Mouse (Mus musculus) heart, embryonic 11.5 days (tissue): Measurements from ENCODE around the gene Anxa11. TPM values are rescaled to one million over a fixed set of nuclear protein-coding genes. Genes with fewer than 3 reads are reported as not detected.
A peak's percentile ranks its signal among the peaks of the same experiment; 100 is the strongest.

Source experiments
- ATAC-seq: fragments of 200-750 bp; cut with Nextera tagmentation; replicated peaks from 2 replicates; pipeline ENCODE4 v1.8.0; 2017; ENCODE audit warnings: moderate library complexity; ENCODE audit not compliant: insufficient number of reproducible peaks, low FRiP score, low TSS enrichment
- H3K27ac ChIP-seq: fragments of 300-500 bp; sonication (generic); 2 replicates; pipeline ENCODE4 v1.5.1; 2014; ENCODE audit warnings: mild to moderate bottlenecking, low read depth, low read length
- H3K27me3 ChIP-seq: fragments of 300-500 bp; sonication (generic); 2 replicates; pipeline ENCODE4 v1.6.1; 2014; ENCODE audit warnings: mild to moderate bottlenecking, low read length, mixed read lengths; ENCODE audit not compliant: control insufficient read depth, insufficient read depth
- H3K36me3 ChIP-seq: fragments of 300-500 bp; sonication (generic); 2 replicates; pipeline ENCODE4 v1.6.1; 2014; ENCODE audit warnings: mild to moderate bottlenecking, low read length, moderate library complexity, mixed read lengths; ENCODE audit not compliant: control insufficient read depth, insufficient read depth
- H3K4me1 ChIP-seq: fragments of 300-500 bp; sonication (generic); 2 replicates; pipeline ENCODE4 v1.6.1; 2014; ENCODE audit warnings: low read length; ENCODE audit not compliant: control insufficient read depth, insufficient read depth
- H3K4me2 ChIP-seq: fragments of 300-500 bp; sonication (generic); 2 replicates; pipeline ENCODE4 v1.6.1; 2014; ENCODE audit warnings: mild to moderate bottlenecking, moderate library complexity
- H3K4me3 ChIP-seq: fragments of 300-500 bp; sonication (generic); 2 replicates; pipeline ENCODE4 v1.5.1; 2014; ENCODE audit warnings: low read depth, low read length
- H3K9ac ChIP-seq: fragments of 300-500 bp; sonication (generic); 2 replicates; pipeline ENCODE4 v1.6.1; 2014; ENCODE audit warnings: mild to moderate bottlenecking, low read depth, low read length, moderate library complexity
- H3K9me3 ChIP-seq: fragments of 300-500 bp; sonication (generic); replicated peaks from 2 replicates; pipeline ENCODE4 v1.6.1; 2016; ENCODE audit warnings: low read length; ENCODE audit not compliant: control insufficient read depth
- WGBS: fragments of 180-500 bp; shearing (Covaris S2); extraction: QIAGEN DNeasy Blood & Tissue Kit; methylation state at CpG from one replicate; pipeline ENCODE4 v1.1.7; 2014; ENCODE audit not compliant: insufficient replicate concordance; 5-methylcytosine and 5-hydroxymethylcytosine counted together
- polyA plus RNA-seq: library from polyadenylated mRNA; unstranded; fragments of >200 nt; fragmentation: Nextera tagmentation; extraction: Ambion mirVana; gene quantifications from 2 replicates; pipeline ENCODE4 v1.2.1, GENCODE M21; 2014

The Anxa11 gene
- polyA plus RNA-seq: 14.7 and 18.6 TPM in 2 replicates

- ATAC-seq: peak; percentile 73
- under 1% methylated on average over 54 of the region's 54 CpGs for WGBS
- Histone ChIP-seq H3K36me3 (no peaks in the 10 kb centered on the region), H3K4me2 (peak within 1 kb of the TSS; percentile 90), H3K4me3 (peak within 1 kb of the TSS; percentile 71), H3K9me3 (no peaks in the 10 kb centered on the region), H3K9ac (peak within 1 kb of the TSS; percentile 74), H3K27ac (no peak within 1 kb of the TSS), H3K27me3 (no peaks in the 10 kb centered on the region; the same call in 1 of the 2 replicates), H3K4me1 (no peaks in the 10 kb centered on the region; the same call in 1 of the 2 replicates)
Measured at GRCm38 (mm10) chr14:25841991-25842687, at the start of gene Anxa11. Gene Anxa11 (plus strand): TSS chr14:25842156.

GRCm38 (mm10) chr14:25794331-25794730, 47.6 kb upstream of the Anxa11 start:
- Histone ChIP-seq H3K27me3 (no peaks in the 10 kb centered on the region), H3K9me3 (0 out of 2 replicates have a peak, but pooled peaks cover 3% of the 10 kb centered on the region), H3K36me3 (no peaks in the 10 kb centered on the region), H3K27ac (no peak overlapping the region), H3K9ac (no peak overlapping the region), H3K4me3 (no peak overlapping the region), H3K4me2 (no peak overlapping the region), H3K4me1 (no peaks in the 10 kb centered on the region; the same call in 1 of the 2 replicates)
- ATAC-seq: no peak
- WGBS: 86% methylated on average over 2 of the region's 2 CpGs

GRCm38 (mm10) chr14:25795067-25795466, 46.9 kb upstream of the Anxa11 start:
- Histone ChIP-seq H3K27me3 (no peaks in the 10 kb centered on the region), H3K4me3 (no peak overlapping the region), H3K36me3 (no peaks in the 10 kb centered on the region), H3K4me2 (no peak overlapping the region; the same call in 1 of the 2 replicates), H3K27ac (0 out of 2 replicates have a peak overlapping the region, but pooled peaks have one; percentile 46), H3K4me1 (no peaks in the 10 kb centered on the region; the same call in 1 of the 2 replicates), H3K9ac (no peak overlapping the region), H3K9me3 (0 out of 2 replicates have a peak, but pooled peaks cover 3% of the 10 kb centered on the region)
- ATAC-seq: no peak
- WGBS: 77% methylated on average over 6 of the region's 6 CpGs

GRCm38 (mm10) chr14:25795561-25796174, 46.3 kb upstream of the Anxa11 start:
- H3K27ac ChIP-seq: no peak overlapping the region
- no peak for ATAC-seq
- H3K9me3 ChIP-seq: 0 out of 2 replicates have a peak, but pooled peaks cover 3% of the 10 kb centered on the region
- H3K4me1 ChIP-seq: no peaks in the 10 kb centered on the region; the same call in 1 of the 2 replicates
- H3K36me3 ChIP-seq: no peaks in the 10 kb centered on the region
- no peak overlapping the region for H3K9ac ChIP-seq
- H3K4me3 ChIP-seq: no peak overlapping the region
- H3K4me2 ChIP-seq: peak overlapping the region; percentile 30; the same call in 1 of the 2 replicates
- 29% methylated on average over 10 of the region's 10 CpGs for WGBS
- H3K27me3 ChIP-seq: no peaks in the 10 kb centered on the region

GRCm38 (mm10) chr14:25796619-25797018, 45.3 kb upstream of the Anxa11 start:
- H3K4me2 ChIP-seq: no peak overlapping the region
- no peaks in the 10 kb centered on the region for H3K36me3 ChIP-seq
- H3K9ac ChIP-seq: no peak overlapping the region
- no peak overlapping the region for H3K4me3 ChIP-seq
- WGBS: 58% methylated on average over 7 of the region's 7 CpGs
- ATAC-seq: no peak
- 0 out of 2 replicates have a peak, but pooled peaks cover 3% of the 10 kb centered on the region for H3K9me3 ChIP-seq
- H3K27me3 ChIP-seq: no peaks in the 10 kb centered on the region
- no peak overlapping the region for H3K27ac ChIP-seq
- no peaks in the 10 kb centered on the region; the same call in 1 of the 2 replicates for H3K4me1 ChIP-seq

- H3K9me3 ChIP-seq: no peaks in the 10 kb centered on the region
- WGBS: 13% methylated on average over 19 of the region's 19 CpGs
- no peak overlapping the region for H3K4me3 ChIP-seq
- no peaks in the 10 kb centered on the region for H3K27me3 ChIP-seq
- no peaks in the 10 kb centered on the region for H3K36me3 ChIP-seq
- peak overlapping the region; percentile 27; the same call in 1 of the 2 replicates for H3K4me2 ChIP-seq
- H3K9ac ChIP-seq: 0 out of 2 replicates have a peak overlapping the region, but pooled peaks have one; percentile 28
- no peaks in the 10 kb centered on the region for H3K4me1 ChIP-seq
- H3K27ac ChIP-seq: no peak overlapping the region
- ATAC-seq: no peak
Measured at GRCm38 (mm10) chr14:25800166-25800960, 41.6 kb upstream of the Anxa11 start.

GRCm38 (mm10) chr14:25802511-25802910, 39.4 kb upstream of the Anxa11 start:
- ATAC-seq: no peak
- H3K4me1 ChIP-seq: no peaks in the 10 kb centered on the region
- H3K36me3 ChIP-seq: no peaks in the 10 kb centered on the region
- no peaks in the 10 kb centered on the region for H3K27me3 ChIP-seq
- H3K9me3 ChIP-seq: no peaks in the 10 kb centered on the region
- H3K9ac ChIP-seq: no peak overlapping the region
- H3K4me3 ChIP-seq: no peak overlapping the region
- no peak overlapping the region for H3K4me2 ChIP-seq
- H3K27ac ChIP-seq: no peak overlapping the region

GRCm38 (mm10) chr14:25803246-25803809, 38.6 kb upstream of the Anxa11 start:
- Histone ChIP-seq H3K4me1 (no peaks in the 10 kb centered on the region), H3K9me3 (no peaks in the 10 kb centered on the region), H3K27ac (no peak overlapping the region), H3K4me3 (no peak overlapping the region), H3K9ac (no peak overlapping the region), H3K27me3 (no peaks in the 10 kb centered on the region), H3K36me3 (no peaks in the 10 kb centered on the region), H3K4me2 (no peak overlapping the region)
- WGBS: 25% methylated on average over 3 of the region's 3 CpGs
- ATAC-seq: no peak
